Mouse (Mus musculus) intestine, embryonic 14.5 days (tissue): Measurements from ENCODE around the gene Doc2b. TPM values are rescaled to one million over a fixed set of nuclear protein-coding genes. Genes with fewer than 3 reads are reported as not detected.
"Not testable (repeated sequence)": the region's sequence is repeated elsewhere in the genome, so short reads cannot be mapped to it uniquely, and the experiment has no call there.

ENCODE experiments used
- ATAC-seq: fragments of 200-750 bp; cut with Nextera tagmentation; replicated peaks from 2 replicates; pipeline ENCODE4 v1.8.0; 2017; ENCODE audit warnings: low read depth, moderate number of reproducible peaks, moderate TSS enrichment, moderate library complexity; ENCODE audit not compliant: low FRiP score, low TSS enrichment
- DNase-seq: peaks from one replicate; pipeline ENCODE4 v3.0.0-alpha.2; 2018; ENCODE audit warnings: low spot score
- H3K27ac ChIP-seq: fragments of 300-500 bp; sonication (generic); 2 replicates; pipeline ENCODE4 v1.5.1; 2014; ENCODE audit warnings: low read depth, mild to moderate bottlenecking, control low read depth
- H3K27me3 ChIP-seq: fragments of 300-500 bp; sonication (generic); replicated peaks from 2 replicates; pipeline ENCODE4 v1.6.1; 2014; ENCODE audit warnings: low read length, control low read depth; ENCODE audit not compliant: control insufficient read depth, insufficient read depth
- H3K36me3 ChIP-seq: fragments of 300-500 bp; sonication (generic); 2 replicates; pipeline ENCODE4 v1.6.1; 2014; ENCODE audit warnings: low read length, control low read depth; ENCODE audit not compliant: control insufficient read depth, insufficient read depth
- H3K4me1 ChIP-seq: fragments of 300-500 bp; sonication (generic); replicated peaks from 2 replicates; pipeline ENCODE4 v1.6.1; 2014; ENCODE audit warnings: low read length, control low read depth, mixed read lengths; ENCODE audit not compliant: control insufficient read depth, insufficient read depth
- H3K4me2 ChIP-seq: fragments of 300-500 bp; sonication (generic); 2 replicates; pipeline ENCODE4 v1.6.1; 2014; ENCODE audit warnings: low read length
- H3K4me3 ChIP-seq: fragments of 300-500 bp; sonication (generic); 2 replicates; pipeline ENCODE4 v1.5.1; 2014; ENCODE audit warnings: low read depth, low read length, control low read depth, mixed read lengths
- H3K9ac ChIP-seq: fragments of 300-500 bp; sonication (generic); 2 replicates; pipeline ENCODE4 v1.6.1; 2014; ENCODE audit warnings: mild to moderate bottlenecking, low read length
- H3K9me3 ChIP-seq: fragments of 300-500 bp; sonication (generic); 2 replicates; pipeline ENCODE4 v1.6.1; 2016; ENCODE audit warnings: low read length, control low read depth; ENCODE audit not compliant: control insufficient read depth
- WGBS: fragments of 180-500 bp; shearing (Covaris S2); extraction: QIAGEN DNeasy Blood & Tissue Kit; methylation state at CpG from one replicate; pipeline ENCODE4 v1.1.7; 2014; 5-methylcytosine and 5-hydroxymethylcytosine counted together
- polyA plus RNA-seq: library from polyadenylated mRNA; unstranded; fragments of >200 nt; fragmentation: Nextera tagmentation; extraction: Ambion mirVana; gene quantifications from 2 replicates; pipeline ENCODE4 v1.2.1, GENCODE M21; 2014

Doc2b gene
- polyA plus RNA-seq, 1 experiment from 2014 or later, result 2.2 TPM

DNA sequence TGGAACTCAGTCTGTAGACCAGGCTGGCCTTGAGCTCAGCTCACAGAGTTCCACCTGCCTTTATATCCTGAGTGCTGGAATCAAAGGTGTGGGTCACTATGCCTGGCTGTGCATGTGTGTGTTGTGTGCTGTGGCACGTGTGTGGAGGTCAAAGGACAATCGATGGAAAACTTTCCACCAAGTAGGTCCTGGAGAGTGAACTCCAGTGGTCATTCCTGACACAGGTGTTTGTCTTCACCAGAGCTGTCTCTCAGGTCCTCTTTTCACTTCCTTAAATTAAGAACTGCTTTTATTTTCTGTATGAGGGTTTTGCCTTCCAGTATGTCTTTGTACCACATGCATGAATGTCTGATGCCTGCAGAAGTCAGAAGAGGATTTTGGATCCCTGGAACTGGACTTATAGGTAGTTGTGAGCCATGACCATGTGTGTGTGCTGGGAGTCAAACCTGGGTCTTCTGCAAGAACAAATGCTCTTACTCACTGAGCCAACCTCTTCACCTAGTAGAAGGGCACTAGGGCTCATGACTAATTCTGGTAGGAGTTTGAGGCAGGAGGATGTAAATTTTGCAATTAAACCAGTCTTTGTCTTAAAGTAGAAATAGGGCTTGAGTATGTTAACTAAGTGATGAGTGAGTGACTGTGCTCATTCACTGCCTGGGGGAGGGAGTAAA, 57.9 kb downstream of the Doc2b start:
- H3K36me3 ChIP-seq, result peaks cover 33% of the 10 kb centered on the region
- WGBS, result 66% methylated on average over 2 of the region's 2 CpGs
- no peak overlapping the region for H3K9ac ChIP-seq
- H3K4me3 ChIP-seq, result no peak overlapping the region
- H3K4me1 ChIP-seq, result peaks cover 42% of the 10 kb centered on the region
- H3K27ac ChIP-seq, result no peak overlapping the region
- ATAC-seq (no peak), DNase-seq (no peak)
- H3K4me2 ChIP-seq, result no peak overlapping the region
- no peaks in the 10 kb centered on the region for H3K27me3 ChIP-seq
- no peaks in the 10 kb centered on the region for H3K9me3 ChIP-seq

DNA sequence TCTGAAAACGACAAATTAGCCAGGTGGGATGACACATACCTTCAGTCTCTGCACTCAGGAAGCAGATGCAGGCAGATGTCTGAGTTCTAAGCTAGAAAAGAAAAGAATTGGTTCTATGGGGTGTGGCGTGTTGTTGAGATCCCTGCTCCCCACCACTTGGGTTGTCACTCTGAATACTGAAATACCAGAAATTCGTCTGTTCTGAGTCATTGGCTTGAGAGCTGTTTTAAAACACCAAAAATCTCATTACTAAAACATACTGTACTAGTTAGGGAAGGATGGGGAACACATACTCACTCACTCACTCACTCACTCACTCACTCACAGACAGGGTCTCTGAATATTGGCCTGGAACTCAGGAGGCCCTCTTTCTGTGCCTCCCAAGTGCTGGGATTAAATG, 58.9 kb downstream of the Doc2b start:
- H3K9me3 ChIP-seq, result no peaks in the 10 kb centered on the region
- H3K9ac ChIP-seq, result no peak overlapping the region
- no peak overlapping the region for H3K4me3 ChIP-seq
- ATAC-seq (no peak), DNase-seq (no peak)
- peak overlapping the region; percentile 8; the same call in 1 of the 2 replicates for H3K4me2 ChIP-seq
- H3K27ac ChIP-seq, result no peak overlapping the region
- H3K36me3 ChIP-seq, result peaks cover 31% of the 10 kb centered on the region
- 53% methylated on average over 3 of the region's 3 CpGs for WGBS
- H3K27me3 ChIP-seq, result no peaks in the 10 kb centered on the region
- peaks cover 46% of the 10 kb centered on the region for H3K4me1 ChIP-seq

GRCm38 (mm10) chr11:75735462-75736252, 60.2 kb downstream of the Doc2b start:
- no peak overlapping the region for H3K9ac ChIP-seq
- DNase-seq, result no peak

DNA sequence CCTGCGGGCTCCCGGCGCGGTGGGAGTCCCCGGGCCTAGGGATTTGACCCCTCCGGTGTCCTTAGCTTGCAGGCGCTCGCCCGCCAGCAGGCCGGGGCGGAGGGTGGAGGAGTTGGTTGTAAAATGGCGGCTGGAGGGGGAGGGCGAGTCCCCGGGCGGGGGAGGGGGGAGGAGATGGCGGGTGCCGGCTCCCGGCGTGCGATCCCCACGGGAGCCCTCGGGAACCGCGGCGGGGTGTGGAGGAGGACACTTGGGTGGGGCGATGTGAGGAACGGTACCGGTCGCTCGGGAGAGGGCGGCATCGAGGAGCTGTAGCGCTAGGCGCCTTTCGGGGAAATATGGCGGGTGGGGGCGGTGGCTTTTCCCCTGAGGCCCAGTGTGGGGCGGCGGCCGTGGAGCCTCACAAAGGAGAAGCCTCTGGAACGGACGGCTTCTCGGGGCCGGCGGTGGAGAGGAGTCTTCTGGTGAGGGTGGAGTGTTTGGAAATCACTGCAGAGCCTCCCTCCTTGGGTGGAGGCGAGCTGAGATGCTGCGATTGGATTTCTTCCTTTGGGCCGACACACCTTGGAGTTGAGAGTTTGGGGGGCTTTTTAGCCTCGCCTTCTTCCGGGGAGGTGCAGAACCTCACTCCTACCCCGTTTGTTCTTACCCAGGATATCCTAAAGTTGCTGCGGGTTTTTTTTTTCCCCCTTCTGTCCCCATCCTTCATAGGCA, 62.5 kb downstream of the Doc2b start:
- no peak for DNase-seq
- H3K36me3 ChIP-seq, result peaks cover 7% of the 10 kb centered on the region

More at GRCm38 (mm10) chr11:75735462-75736252, 60.2 kb downstream of the Doc2b start:
- peaks cover 24% of the 10 kb centered on the region for H3K36me3 ChIP-seq
- ATAC-seq, result no peak
- WGBS, result 73% methylated on average over 5 of the region's 5 CpGs
- H3K4me2 ChIP-seq, result peak overlapping the region; percentile 98
- H3K4me1 ChIP-seq, result peaks cover 49% of the 10 kb centered on the region
- H3K4me3 ChIP-seq, result peak overlapping the region; percentile 72
- no peaks in the 10 kb centered on the region for H3K27me3 ChIP-seq
- H3K27ac ChIP-seq, result no peak overlapping the region
- H3K9me3 ChIP-seq, result no peaks in the 10 kb centered on the region

DNA sequence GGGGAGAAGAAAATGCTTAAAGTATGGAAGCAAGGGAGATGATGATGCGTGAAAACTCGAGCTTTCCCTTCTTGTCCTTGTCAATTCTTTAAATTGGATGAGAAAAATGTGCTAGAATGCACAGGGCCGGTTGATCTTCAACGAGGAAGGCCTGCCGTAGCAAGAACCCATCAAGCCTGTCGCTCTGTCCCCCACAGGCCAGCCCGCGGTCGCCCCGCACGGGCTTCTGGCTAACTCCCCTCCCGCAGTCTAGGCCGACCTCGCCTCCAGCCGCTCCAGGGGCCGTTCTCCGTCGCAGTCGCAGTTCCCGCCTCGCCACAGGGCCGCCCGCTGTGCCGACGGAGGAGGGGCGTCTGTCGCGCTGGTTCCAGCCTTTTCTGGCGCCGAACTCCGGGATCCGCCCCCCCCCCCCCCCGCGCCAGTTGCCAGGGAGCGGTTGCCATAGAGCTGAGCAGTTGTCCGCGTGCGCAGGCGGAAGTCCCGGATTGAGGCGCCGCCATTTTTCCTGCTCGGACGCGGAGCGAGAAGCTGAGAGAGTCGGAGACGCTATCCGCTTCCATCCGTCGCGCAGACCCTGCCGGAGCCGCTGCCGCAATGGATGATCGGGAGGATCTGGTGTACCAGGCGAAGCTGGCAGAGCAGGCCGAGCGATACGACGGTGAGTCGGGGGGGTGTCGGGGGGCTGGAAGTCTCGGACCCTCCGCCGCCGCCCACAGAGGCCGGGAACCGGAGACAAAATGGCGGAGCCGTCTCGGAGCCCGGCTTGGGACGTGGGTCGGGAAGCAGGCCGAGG, 63.2 kb downstream of the Doc2b start, which contains the start of gene Ywhae:
Gene Ywhae, plus strand, starts transcription at position 436 of the 793 bp plus-strand sequence.
- no peaks in the 10 kb centered on the region for H3K36me3 ChIP-seq

More for the DNA sequence above, 62.5 kb downstream of the Doc2b start:
- peak; percentile 73 for ATAC-seq
- H3K27me3 ChIP-seq, result no peaks in the 10 kb centered on the region
- H3K9me3 ChIP-seq, result no peaks in the 10 kb centered on the region
- H3K27ac ChIP-seq, result peak overlapping the region; percentile 96
- peak overlapping the region; percentile 98 for H3K4me2 ChIP-seq
- peak overlapping the region; percentile 72 for H3K4me3 ChIP-seq
- 2% methylated on average over 51 of the region's 52 CpGs for WGBS
- H3K4me1 ChIP-seq, result peaks cover 37% of the 10 kb centered on the region
- H3K9ac ChIP-seq, result peak overlapping the region; percentile 98

DNA sequence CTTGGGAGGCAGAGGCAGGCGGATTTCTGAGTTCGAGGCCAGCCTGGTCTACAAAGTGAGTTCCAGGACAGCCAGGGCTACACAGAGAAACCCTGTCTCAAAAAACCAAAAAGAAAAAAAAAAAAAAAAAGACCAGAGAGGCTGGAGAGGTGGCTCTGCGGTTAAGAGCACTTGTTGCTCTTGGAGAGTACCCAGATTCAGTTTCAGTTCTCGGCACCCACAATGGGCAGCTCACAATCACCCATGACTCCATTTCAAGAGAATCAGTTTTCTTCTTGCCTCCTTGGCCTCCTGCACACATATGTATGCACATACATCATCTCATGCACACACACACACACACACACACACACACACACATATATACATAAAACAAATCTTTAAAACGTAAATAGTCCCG, 68.2 kb downstream of the Doc2b start:
- DNase-seq, result not testable (repeated sequence)
- WGBS, result 88% methylated on average over 6 of the region's 6 CpGs

More for the DNA sequence above, 63.2 kb downstream of the Doc2b start, which contains the start of gene Ywhae:
- Histone ChIP-seq H3K27ac (peak within 1 kb of the TSS; percentile 96), H3K27me3 (no peaks in the 10 kb centered on the region), H3K9ac (peak within 1 kb of the TSS; percentile 98), H3K4me2 (peak within 1 kb of the TSS; percentile 98), H3K9me3 (no peaks in the 10 kb centered on the region), H3K4me3 (peak within 1 kb of the TSS; percentile 72), H3K4me1 (peaks cover 31% of the 10 kb centered on the region)
- under 1% methylated on average over 74 of the region's 76 CpGs for WGBS
- DNase-seq, result peak; percentile 98
- peak; percentile 92 for ATAC-seq

DNA sequence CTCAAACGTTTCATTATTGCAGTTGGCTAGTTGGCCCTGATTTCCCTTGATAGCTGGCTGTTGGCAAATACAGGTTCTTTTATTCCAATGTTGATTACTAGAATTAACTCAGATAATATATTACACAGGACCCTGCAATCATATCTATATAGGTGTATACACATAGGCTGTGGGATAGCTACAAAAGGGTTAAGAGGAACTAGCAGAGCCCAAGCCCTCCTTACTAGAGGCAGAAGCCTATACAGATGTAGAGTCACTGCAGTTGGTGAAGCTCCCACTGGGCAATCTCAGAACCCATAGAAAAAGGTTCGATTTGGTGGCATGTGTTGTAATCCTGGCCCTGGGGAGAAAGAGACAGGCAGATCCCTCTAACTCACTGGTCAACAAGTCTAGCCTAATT, 68.7 kb downstream of the Doc2b start:
- no peaks in the 10 kb centered on the region for H3K27me3 ChIP-seq
- no peak overlapping the region for H3K4me2 ChIP-seq
- no peak for ATAC-seq
- DNase-seq, result no peak
- H3K9ac ChIP-seq, result no peak overlapping the region
- H3K4me3 ChIP-seq, result no peak overlapping the region
- H3K36me3 ChIP-seq, result no peaks in the 10 kb centered on the region
- H3K27ac ChIP-seq, result no peak overlapping the region
- H3K9me3 ChIP-seq, result no peaks in the 10 kb centered on the region
- H3K4me1 ChIP-seq, result peaks cover 5% of the 10 kb centered on the region
- WGBS, result 68% methylated on average over 2 of the region's 2 CpGs

More for the DNA sequence above, 68.2 kb downstream of the Doc2b start:
- not testable (repeated sequence) for H3K9ac ChIP-seq, H3K4me3 ChIP-seq, H3K9me3 ChIP-seq, H3K4me2 ChIP-seq, H3K27ac ChIP-seq, ATAC-seq, H3K4me1 ChIP-seq, H3K27me3 ChIP-seq, H3K36me3 ChIP-seq

DNA sequence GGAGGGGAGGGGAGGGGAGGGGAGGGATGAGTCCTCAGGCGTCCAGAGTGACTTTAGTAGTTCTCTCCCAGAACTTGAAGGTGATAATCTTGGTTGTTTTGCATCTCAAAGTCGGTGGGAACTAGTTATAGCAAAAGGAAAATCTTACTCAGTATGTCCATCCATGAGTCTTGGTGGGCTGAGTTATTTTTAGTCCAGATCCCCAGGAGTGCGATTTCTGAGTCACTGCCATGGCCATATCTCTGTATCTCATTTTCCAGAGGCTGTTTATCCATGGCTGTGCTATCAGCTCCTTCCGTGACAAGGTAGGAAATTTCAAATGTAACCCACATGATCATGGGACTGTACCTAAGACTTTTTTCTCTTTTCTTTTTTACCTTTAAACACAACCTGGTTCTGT, 73.5 kb downstream of the Doc2b start:
- Histone ChIP-seq H3K27me3 (no peaks in the 10 kb centered on the region), H3K4me1 (no peaks in the 10 kb centered on the region), H3K9me3 (peaks cover 3% of the 10 kb centered on the region; the same call in 1 of the 2 replicates), H3K9ac (no peak overlapping the region), H3K4me3 (no peak overlapping the region), H3K27ac (no peak overlapping the region), H3K4me2 (no peak overlapping the region), H3K36me3 (no peaks in the 10 kb centered on the region)
- WGBS, result 57% methylated on average over 4 of the region's 4 CpGs
- no peak for DNase-seq
- no peak for ATAC-seq
